Mouse (Mus musculus) kidney, adult 2 months (tissue): ENCODE measurements around the gene Vwce.

Source experiments
- CTCF ChIP-seq: fragments of 200-500 bp; conservative IDR thresholded peaks from 2 replicates; pipeline ENCODE4 v1.5.1; 2011; ENCODE audit warnings: low read depth, mild to moderate bottlenecking, control low read depth, low read length, moderate library complexity, mixed read lengths; ENCODE audit not compliant: insufficient read depth, insufficient read length
- POLR2A ChIP-seq: fragments of 200-500 bp; IDR thresholded peaks from one replicate; pipeline ENCODE4 v1.6.1; 2011; ENCODE audit warnings: low read depth, low read length, control low read depth

GRCm38 (mm10) chr19:10587231-10587630 is 46.8 kb upstream of the Vwce start:
- TF ChIP-seq POLR2A (no peak), CTCF (no peak)
